Mouse (Mus musculus) Muller cell, postnatal 12 days (primary cell): ENCODE measurements around the gene Itprip.
"Not testable (repeated sequence)": the region's sequence is repeated elsewhere in the genome, so short reads cannot be mapped to it uniquely, and the experiment has no call there.

ENCODE experiments used
- DNase-seq: peaks from one replicate; pipeline ENCODE4 v3.0.0-alpha.2; 2015; ENCODE audit errors: inconsistent ontology term

The Itprip gene

DNA sequence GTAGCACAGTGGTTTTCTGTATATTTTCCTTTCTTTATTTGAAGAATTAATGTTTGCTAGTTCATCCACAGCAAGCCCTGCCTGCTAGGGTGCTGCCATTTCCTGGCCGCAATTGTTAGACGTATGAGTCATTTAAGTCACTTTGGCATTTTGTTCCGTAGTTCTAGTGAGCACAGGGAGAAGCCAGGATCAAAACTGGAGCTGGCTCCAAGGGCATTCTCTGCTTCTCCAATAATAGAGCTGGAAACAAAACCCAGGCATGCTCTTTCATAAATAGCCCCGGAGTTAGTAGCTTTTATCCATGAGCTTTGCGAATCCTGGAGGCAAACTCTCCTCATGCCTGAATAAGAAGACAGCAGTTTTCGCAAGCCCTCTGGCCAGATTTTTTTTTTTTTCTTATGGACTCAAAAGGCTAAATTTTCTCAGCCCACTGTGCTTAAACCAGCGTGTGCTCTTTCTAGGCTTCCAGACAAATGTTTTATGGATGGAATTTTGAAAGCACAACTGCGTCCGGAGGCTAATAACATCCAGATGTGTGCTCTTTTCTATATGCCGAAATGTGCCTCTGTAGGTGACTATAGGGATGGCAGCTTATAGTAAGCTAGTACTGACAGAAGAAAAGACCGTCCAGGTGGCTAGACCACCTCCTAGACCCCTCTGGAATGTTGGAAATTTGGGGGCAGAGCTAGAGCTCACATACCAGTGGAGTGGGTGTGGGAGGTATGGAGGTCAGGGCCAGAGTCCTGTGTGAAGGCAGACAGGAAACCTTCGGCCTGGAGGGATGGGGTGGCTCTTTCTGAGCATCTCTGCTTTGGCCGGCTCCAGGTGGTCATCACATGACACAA is 64.9 kb downstream of the Itprip start:
- DNase-seq = peak; percentile 62

DNA sequence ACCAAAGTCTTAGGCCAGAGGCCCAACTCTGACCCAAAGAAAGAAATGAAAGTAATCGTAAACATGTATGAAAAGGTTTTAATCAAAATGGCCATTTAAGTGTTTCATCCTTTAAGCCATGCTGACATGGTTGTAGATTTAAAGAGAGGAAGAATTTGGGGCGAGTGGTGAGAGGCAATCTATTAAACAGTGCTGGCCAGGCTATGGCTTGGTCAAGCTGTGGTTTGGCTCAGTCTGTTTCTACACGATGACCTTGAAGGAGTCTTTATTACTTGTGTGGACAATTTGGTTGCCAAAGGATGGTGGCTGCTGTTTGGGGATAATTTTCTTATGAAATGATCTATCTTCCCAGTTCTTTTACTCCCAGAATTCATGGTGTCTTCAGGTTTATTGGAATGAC is 66.0 kb downstream of the Itprip start:
- DNase-seq = no peak

DNA sequence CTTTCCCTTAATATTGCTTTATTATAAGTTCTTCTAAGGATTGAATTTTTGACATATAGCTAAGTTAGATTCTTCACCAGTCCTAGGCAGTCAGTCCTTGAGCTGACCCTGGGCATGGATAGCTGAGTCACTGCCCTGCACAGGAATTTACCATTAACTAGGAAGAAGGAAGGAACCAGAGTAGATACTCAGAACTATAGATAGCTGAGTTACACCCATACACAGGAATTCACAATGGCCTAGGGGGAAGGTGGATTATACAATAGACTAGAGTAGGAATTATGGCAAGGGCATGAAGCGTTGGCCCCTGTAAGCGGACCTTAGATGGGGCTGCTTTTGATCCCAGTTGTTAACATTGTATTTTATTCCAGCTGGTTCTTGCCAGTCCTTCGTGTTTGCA is 67.0 kb downstream of the Itprip start:
- not testable (repeated sequence) for DNase-seq

DNA sequence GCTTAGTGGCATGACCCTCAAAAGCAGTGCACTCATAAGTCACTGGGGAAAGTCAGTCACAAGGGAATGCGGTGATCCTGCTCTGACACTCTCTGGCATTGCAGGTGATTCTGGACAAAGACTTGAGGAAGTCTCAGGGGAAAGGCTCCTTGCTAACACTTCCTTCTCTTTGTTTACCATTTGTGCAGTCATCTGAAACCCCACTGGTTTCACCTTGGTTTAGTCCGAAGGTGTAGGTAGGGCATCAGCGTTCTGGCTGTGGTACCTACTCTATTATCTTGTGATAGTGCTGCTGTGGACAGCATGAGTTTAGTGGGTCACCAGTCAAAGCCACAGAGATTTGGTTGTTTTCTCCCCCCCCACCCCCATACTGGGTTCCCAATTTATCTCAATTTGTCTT is 69.4 kb downstream of the Itprip start:
- no peak for DNase-seq
